Mouse (Mus musculus): ENCODE data around the gene Zfp146. TPM values are rescaled to one million over a fixed set of nuclear protein-coding genes. Genes with fewer than 3 reads are reported as not detected.
"Not testable (repeated sequence)": the region's sequence is repeated elsewhere in the genome, so short reads cannot be mapped to it uniquely, and the experiment has no call there.

Zfp146 gene
- total RNA-seq, 2 experiments from 2014 or later: 53.8 to 54.8 TPM

GRCm38 (mm10) chr7:30121308-30122187, 48.0 kb downstream of the Zfp146 start, which contains the start of gene Zfp382:
Gene Zfp382 (plus strand): TSS chr7:30121942.
- DNase-seq: peak; percentile 90 to 91

- DNase-seq: not testable (repeated sequence)
These were observed 51.6 kb downstream of the Zfp146 start for GRCm38 (mm10) chr7:30117935-30118334.

DNA sequence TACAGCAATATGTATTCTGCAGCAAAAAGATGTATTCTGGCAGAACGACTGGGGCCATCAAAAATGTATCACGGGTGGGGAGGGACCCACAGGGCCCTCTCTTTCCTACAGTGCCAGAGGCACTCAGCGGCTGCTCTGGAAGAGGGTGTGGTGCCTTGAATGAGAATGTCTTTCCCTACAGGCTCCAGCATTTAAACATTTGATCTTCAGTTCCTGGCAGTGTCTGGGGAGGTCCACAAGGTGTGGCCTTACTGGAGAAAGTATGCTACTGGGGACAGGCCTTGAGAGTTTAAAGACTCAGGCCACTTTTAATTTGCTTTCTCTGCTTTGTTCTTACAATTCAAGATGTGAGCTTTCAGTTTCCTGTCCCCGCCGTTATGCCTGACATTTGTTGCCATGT, 53.5 kb downstream of the Zfp146 start:
- no peak for DNase-seq

Other genes with a start within 250 kb of the Zfp146 start
- 10 to 100 TPM; 16.3 to 19.6 TPM for gene Zfp74, start 215.7 kb downstream of the Zfp146 start, total RNA-seq (2021)
- gene Zfp568, start 185.8 kb downstream of the Zfp146 start, total RNA-seq (2021): 1 to 10 TPM; 4.3 to 5.6 TPM
- 10 to 100 TPM in 1 of 2 experiments, 1 to 10 TPM in 1; 9.0 to 12.0 TPM for gene Zfp14, start 118.4 kb downstream of the Zfp146 start, total RNA-seq (2021)
- 1 to 10 TPM; 3.7 to 4.2 TPM for gene Zfp82, start 96.8 kb downstream of the Zfp146 start, total RNA-seq (2021)
- under 1 TPM in 1 of 2 experiments, not detected in 1; 0.97 TPM for gene Gm26920, start 79.3 kb downstream of the Zfp146 start, total RNA-seq (2021)
- gene Zfp566, start 79.2 kb downstream of the Zfp146 start, total RNA-seq (2021): 1 to 10 TPM; 6.4 to 8.0 TPM
- gene Zfp260, start 75.0 kb downstream of the Zfp146 start, total RNA-seq (2021): 10 to 100 TPM; 76.8 to 83.7 TPM
- 10 to 100 TPM; 31.8 to 35.0 TPM for gene Zfp382, start 47.8 kb downstream of the Zfp146 start, total RNA-seq (2021)
- gene Cox7a1, start 14.4 kb upstream of the Zfp146 start, total RNA-seq (2021): 1 to 10 TPM; 3.7 to 5.0 TPM
- gene Capns1, start 29.1 kb upstream of the Zfp146 start, total RNA-seq (2021): 100 to 1,000 TPM; 207 to 234 TPM
- 10 to 100 TPM; 53.1 to 65.2 TPM for gene Polr2i, start 62.2 kb upstream of the Zfp146 start, total RNA-seq (2021)
- gene Tbcb, start 62.5 kb upstream of the Zfp146 start, total RNA-seq (2021): 100 to 1,000 TPM; 118 to 127 TPM
- gene Ovol3, start 66.0 kb upstream of the Zfp146 start, total RNA-seq (2021): not detected
- under 1 TPM; 0.27 to 0.28 TPM for gene Thap8, start 110.3 kb upstream of the Zfp146 start, total RNA-seq (2021)
- 1 to 10 TPM in 1 of 2 experiments, under 1 TPM in 1; 0.94 to 2.1 TPM for gene Wdr62, start 110.7 kb upstream of the Zfp146 start, total RNA-seq (2021)
- 100 to 1,000 TPM; 454 to 456 TPM for gene Clip3, start 122.0 kb upstream of the Zfp146 start, total RNA-seq (2021)
- 10 to 100 TPM; 54.2 to 57.2 TPM for gene Alkbh6, start 139.0 kb upstream of the Zfp146 start, total RNA-seq (2021)
- gene Syne4, start 145.1 kb upstream of the Zfp146 start, total RNA-seq (2021): 10 to 100 TPM; 10.5 to 12.7 TPM
- under 1 TPM; 0.28 to 0.40 TPM for gene E130208F15Rik, start 152.0 kb upstream of the Zfp146 start, total RNA-seq (2021)
- gene Sdhaf1, start 154.1 kb upstream of the Zfp146 start, total RNA-seq (2021): 1 to 10 TPM; 6.6 to 7.4 TPM
- gene Lrfn3, start 193.0 kb upstream of the Zfp146 start, total RNA-seq (2021): 10 to 100 TPM; 29.3 to 30.7 TPM
- 10 to 100 TPM; 27.4 to 30.2 TPM for gene Tyrobp, start 244.0 kb upstream of the Zfp146 start, total RNA-seq (2021)